Mouse (Mus musculus) forebrain, embryonic 16.5 days (tissue): Measurements from ENCODE around the gene Dennd2c. TPM values are rescaled to one million over a fixed set of nuclear protein-coding genes. Genes with fewer than 3 reads are reported as not detected.
A peak's percentile ranks its signal among the peaks of the same experiment; 100 is the strongest.

Source experiments
- ATAC-seq: fragments of 200-750 bp; cut with Nextera tagmentation; 2 replicates; pipeline ENCODE4 v1.8.0; 2017; ENCODE audit warnings: mild to moderate bottlenecking, moderate library complexity
- H3K27ac ChIP-seq: fragments of 300-500 bp; sonication (generic); 2 replicates; pipeline ENCODE4 v1.5.1; 2014; ENCODE audit warnings: low read length, control low read depth
- H3K27me3 ChIP-seq: fragments of 300-500 bp; sonication (generic); replicated peaks from 2 replicates; pipeline ENCODE4 v1.6.1; 2014; ENCODE audit warnings: low read length; ENCODE audit not compliant: control insufficient read depth, insufficient read depth
- H3K36me3 ChIP-seq: fragments of 300-500 bp; sonication (generic); 2 replicates; pipeline ENCODE4 v1.6.1; 2014; ENCODE audit not compliant: control insufficient read depth, insufficient read depth
- H3K4me1 ChIP-seq: fragments of 300-500 bp; sonication (generic); replicated peaks from 2 replicates; pipeline ENCODE4 v1.6.1; 2014; ENCODE audit warnings: low read length; ENCODE audit not compliant: control insufficient read depth, insufficient read depth
- H3K4me2 ChIP-seq: fragments of 300-500 bp; sonication (generic); 2 replicates; pipeline ENCODE4 v1.6.1; 2014; ENCODE audit warnings: mild to moderate bottlenecking, low read length, control low read depth
- H3K4me3 ChIP-seq: fragments of 300-500 bp; sonication (generic); replicated peaks from 2 replicates; pipeline ENCODE4 v1.5.1; 2014; ENCODE audit warnings: mild to moderate bottlenecking, low read length, control low read depth
- H3K9ac ChIP-seq: fragments of 300-500 bp; sonication (generic); replicated peaks from 2 replicates; pipeline ENCODE4 v1.6.1; 2014; ENCODE audit warnings: low read depth, low read length, control low read depth
- H3K9me3 ChIP-seq: fragments of 300-500 bp; sonication (generic); 2 replicates; pipeline ENCODE4 v1.6.1; 2016; ENCODE audit warnings: low read length; ENCODE audit not compliant: control insufficient read depth
- WGBS: fragments of 180-500 bp; shearing (Covaris S2); extraction: QIAGEN DNeasy Blood & Tissue Kit; methylation state at CpG from one replicate; pipeline ENCODE4 v1.1.7; 2014; 5-methylcytosine and 5-hydroxymethylcytosine counted together
- polyA plus RNA-seq: library from polyadenylated mRNA; unstranded; fragments of >200 nt; fragmentation: Nextera tagmentation; extraction: Ambion mirVana; gene quantifications from 2 replicates; pipeline ENCODE4 v1.2.1, GENCODE M21; 2015

Dennd2c gene
- polyA plus RNA-seq, result 0.99 and 1.4 TPM in 2 replicates

DNA sequence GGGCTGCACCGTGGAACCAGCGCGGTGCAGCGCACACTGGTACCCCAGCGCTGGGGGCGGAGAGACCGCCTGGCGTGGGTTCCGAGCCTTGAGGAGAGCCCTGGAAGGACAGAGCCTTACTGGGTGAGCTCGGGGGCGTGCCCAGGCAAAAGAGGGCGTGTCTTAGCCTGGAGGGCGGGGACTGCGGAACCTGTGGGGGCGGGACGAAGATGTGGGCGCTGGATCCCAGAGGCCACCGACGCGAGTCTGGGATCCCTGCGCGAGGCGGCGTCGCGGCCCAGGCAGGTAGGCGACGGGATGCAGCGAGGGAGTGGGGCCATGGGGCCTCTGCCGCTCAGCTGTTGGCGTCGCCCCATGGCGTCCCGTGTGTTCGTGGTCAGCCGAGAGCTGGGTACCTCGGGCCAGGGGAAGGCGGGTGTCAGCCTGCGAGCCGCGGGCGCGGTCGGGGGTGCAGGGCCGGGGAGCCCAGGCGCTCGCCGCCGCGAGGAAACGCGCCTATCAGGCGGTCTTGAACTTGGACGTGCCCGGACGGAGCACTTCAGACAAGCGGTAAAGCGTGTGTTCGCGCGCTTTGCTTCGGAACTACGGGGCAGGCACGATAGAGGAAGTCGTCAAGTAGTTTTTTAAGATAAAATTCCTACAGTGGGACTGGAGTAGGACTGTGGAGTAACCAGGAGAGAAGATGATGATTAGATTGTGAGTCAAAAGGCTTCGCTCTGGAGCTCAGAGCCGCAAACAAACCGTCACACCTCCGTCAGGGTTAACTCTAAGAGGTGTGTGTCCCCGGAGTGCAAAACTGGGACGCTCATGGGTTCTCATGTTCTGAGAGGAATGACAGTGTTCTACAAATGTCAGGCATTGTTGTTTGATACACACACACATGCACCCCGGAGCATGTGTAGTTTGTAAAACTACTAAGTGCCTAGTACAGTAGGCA is at the start of gene Dennd2c:
TSS of gene Dennd2c (plus strand) at position 151 of the 937 bp plus-strand sequence.
- Histone ChIP-seq H3K4me3 (peak within 1 kb of the TSS; percentile 66), H3K36me3 (no peaks in the 10 kb centered on the region), H3K27ac (no peak within 1 kb of the TSS), H3K9me3 (no peaks in the 10 kb centered on the region), H3K27me3 (peaks cover 12% of the 10 kb centered on the region; the same call in 1 of the 2 replicates), H3K9ac (peak within 1 kb of the TSS; percentile 64), H3K4me2 (peak within 1 kb of the TSS; percentile 97), H3K4me1 (peaks cover 12% of the 10 kb centered on the region)
- ATAC-seq, result peak; percentile 94
- under 1% methylated on average over 71 of the region's 72 CpGs for WGBS

DNA sequence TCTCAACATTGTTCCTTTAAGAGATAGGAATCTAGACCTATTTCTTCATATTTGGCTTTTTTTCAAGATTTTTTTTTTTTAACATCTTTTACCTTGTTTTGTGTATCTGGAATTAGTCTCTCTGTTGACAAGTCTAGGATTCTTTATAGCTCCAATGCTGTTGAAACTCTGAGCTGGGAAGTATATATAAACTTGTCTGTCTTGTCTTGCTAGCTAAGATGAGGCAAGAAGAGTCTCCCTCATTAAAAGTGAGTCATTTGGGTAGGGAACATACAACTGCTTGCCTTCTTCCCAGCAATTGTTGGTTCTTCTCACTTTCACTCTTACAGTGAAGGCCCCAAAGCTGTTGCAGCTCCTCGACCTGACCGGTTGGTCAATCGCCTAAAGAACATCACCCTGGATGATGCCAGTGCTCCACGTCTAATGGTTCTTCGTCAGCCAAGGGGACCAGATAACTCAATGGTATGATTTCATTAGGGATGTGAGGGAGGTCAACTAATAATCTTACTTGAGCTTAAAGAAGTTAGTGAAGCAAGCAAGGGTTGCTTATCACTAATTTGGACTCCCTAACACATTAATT is 46.3 kb upstream of the Dennd2c start:
- Histone ChIP-seq H3K4me1 (peaks cover 4% of the 10 kb centered on the region; the same call in 1 of the 2 replicates), H3K4me2 (no peak overlapping the region), H3K27ac (no peak overlapping the region), H3K36me3 (peaks cover 42% of the 10 kb centered on the region), H3K4me3 (no peak overlapping the region), H3K9me3 (no peaks in the 10 kb centered on the region), H3K9ac (no peak overlapping the region), H3K27me3 (no peaks in the 10 kb centered on the region)
- WGBS, result 93% methylated on average over 5 of the region's 5 CpGs
- no peak for ATAC-seq

DNA sequence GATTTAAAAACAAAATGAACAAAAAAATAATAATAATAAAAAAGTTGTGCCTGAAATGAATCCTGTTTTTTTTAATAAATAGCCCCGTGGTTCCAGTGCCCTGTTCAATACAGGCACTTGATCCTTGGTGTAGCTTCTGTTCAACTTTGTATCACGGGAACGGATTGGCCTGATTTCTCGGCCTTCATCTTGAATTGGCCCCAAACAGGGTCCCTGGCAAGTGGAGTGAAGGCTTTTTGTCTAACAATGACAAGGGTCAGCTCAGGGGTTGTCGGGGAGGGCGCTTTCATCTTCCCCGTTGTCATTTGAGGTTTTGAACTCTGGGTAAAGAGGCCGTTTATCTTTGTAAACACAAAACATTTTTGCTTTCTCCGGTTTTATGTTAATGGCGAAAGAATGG is 44.7 kb upstream of the Dennd2c start:
- no peaks in the 10 kb centered on the region for H3K27me3 ChIP-seq
- no peaks in the 10 kb centered on the region for H3K9me3 ChIP-seq
- peaks cover 39% of the 10 kb centered on the region for H3K36me3 ChIP-seq
- H3K27ac ChIP-seq, result peak overlapping the region; percentile 98
- peak overlapping the region; percentile 56 for H3K4me2 ChIP-seq
- peak overlapping the region; percentile 44; the same call in 1 of the 2 replicates for H3K9ac ChIP-seq
- peak overlapping the region; percentile 90 for H3K4me3 ChIP-seq
- ATAC-seq, result peak; percentile 26
- H3K4me1 ChIP-seq, result peaks cover 4% of the 10 kb centered on the region; the same call in 1 of the 2 replicates
- WGBS, result under 1% methylated on average over 10 of the region's 10 CpGs

GRCm38 (mm10) chr3:103058207-103059157 is 43.9 kb upstream of the Dennd2c start, which contains the start of gene Nras:
Gene Nras (plus strand): TSS chr3:103058285.
- H3K36me3 ChIP-seq, result peaks cover 42% of the 10 kb centered on the region

DNA sequence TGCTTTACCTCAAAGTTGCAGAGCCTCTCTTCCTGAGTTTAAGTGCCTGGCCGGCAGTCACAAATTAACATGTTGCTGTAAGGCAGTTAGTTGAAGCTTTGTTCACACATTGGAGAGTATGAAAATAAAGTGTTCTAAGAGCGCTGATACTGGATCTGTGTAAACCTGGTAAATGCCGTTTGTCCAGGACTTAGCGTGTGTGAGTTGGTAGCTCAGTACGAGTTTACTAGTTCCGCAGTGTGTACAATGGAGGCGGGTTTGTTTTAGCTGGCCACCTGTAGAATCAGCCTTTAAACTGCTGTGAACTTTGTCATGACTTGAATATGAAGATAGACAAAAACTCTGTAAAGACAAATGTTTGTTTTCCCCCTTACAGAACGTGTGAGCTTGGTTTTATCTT is 35.5 kb upstream of the Dennd2c start:
- peaks cover 43% of the 10 kb centered on the region for H3K36me3 ChIP-seq
- no peak for ATAC-seq

More at GRCm38 (mm10) chr3:103058207-103059157, 43.9 kb upstream of the Dennd2c start, which contains the start of gene Nras:
- Histone ChIP-seq H3K27ac (peak within 1 kb of the TSS; percentile 98), H3K9me3 (no peaks in the 10 kb centered on the region), H3K4me1 (peaks cover 4% of the 10 kb centered on the region; the same call in 1 of the 2 replicates), H3K4me2 (peak within 1 kb of the TSS; percentile 56), H3K9ac (peak within 1 kb of the TSS; percentile 89), H3K4me3 (peak within 1 kb of the TSS; percentile 90), H3K27me3 (no peaks in the 10 kb centered on the region)
- 2% methylated on average over 46 of the region's 46 CpGs for WGBS
- ATAC-seq, result peak; percentile 98

GRCm38 (mm10) chr3:103068971-103069370 is 33.4 kb upstream of the Dennd2c start:
- H3K4me2 ChIP-seq, result no peak overlapping the region
- peaks cover 28% of the 10 kb centered on the region for H3K36me3 ChIP-seq
- no peaks in the 10 kb centered on the region for H3K9me3 ChIP-seq
- no peaks in the 10 kb centered on the region for H3K27me3 ChIP-seq
- H3K9ac ChIP-seq, result no peak overlapping the region
- WGBS, result 97% methylated on average over 6 of the region's 6 CpGs
- H3K4me1 ChIP-seq, result no peaks in the 10 kb centered on the region
- no peak overlapping the region for H3K4me3 ChIP-seq
- no peak for ATAC-seq
- no peak overlapping the region for H3K27ac ChIP-seq

More for the DNA sequence above, 35.5 kb upstream of the Dennd2c start:
- no peak overlapping the region for H3K4me3 ChIP-seq
- no peak overlapping the region for H3K4me2 ChIP-seq
- H3K27ac ChIP-seq, result no peak overlapping the region
- no peaks in the 10 kb centered on the region for H3K27me3 ChIP-seq
- no peak overlapping the region for H3K9ac ChIP-seq
- H3K4me1 ChIP-seq, result no peaks in the 10 kb centered on the region
- 93% methylated on average over 8 of the region's 8 CpGs for WGBS
- no peaks in the 10 kb centered on the region for H3K9me3 ChIP-seq

DNA sequence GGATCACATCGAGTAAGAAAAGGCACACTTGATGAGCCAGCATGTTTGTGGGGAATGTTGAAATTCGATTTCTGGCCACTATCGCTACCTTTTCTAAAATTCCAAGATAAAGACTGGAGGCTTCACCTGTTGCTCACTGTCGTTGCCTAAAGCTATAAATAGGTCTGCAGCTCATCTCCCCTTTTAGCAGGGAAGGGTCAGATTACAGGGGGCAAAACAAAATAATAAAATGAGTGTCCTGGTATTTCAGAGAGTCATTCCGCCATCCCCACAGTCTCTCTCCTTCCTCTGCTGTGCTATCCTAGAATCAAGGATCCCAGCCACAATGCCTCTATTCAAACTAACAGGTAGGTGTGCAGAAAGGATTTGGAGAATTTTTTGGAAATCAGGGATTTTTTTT is 28.6 kb upstream of the Dennd2c start, which contains the start of gene Ampd1:
TSS of gene Ampd1 (plus strand) at position 244 of the 400 bp plus-strand sequence.
- no peak within 1 kb of the TSS for H3K27ac ChIP-seq
- no peak within 1 kb of the TSS for H3K4me3 ChIP-seq
- H3K27me3 ChIP-seq, result no peaks in the 10 kb centered on the region
- H3K4me2 ChIP-seq, result no peak within 1 kb of the TSS
- ATAC-seq, result no peak
- 75% methylated on average over 5 of the region's 5 CpGs for WGBS
- no peaks in the 10 kb centered on the region for H3K4me1 ChIP-seq
- no peaks in the 10 kb centered on the region for H3K9me3 ChIP-seq
- no peak within 1 kb of the TSS for H3K9ac ChIP-seq
- peaks cover 2% of the 10 kb centered on the region for H3K36me3 ChIP-seq

DNA sequence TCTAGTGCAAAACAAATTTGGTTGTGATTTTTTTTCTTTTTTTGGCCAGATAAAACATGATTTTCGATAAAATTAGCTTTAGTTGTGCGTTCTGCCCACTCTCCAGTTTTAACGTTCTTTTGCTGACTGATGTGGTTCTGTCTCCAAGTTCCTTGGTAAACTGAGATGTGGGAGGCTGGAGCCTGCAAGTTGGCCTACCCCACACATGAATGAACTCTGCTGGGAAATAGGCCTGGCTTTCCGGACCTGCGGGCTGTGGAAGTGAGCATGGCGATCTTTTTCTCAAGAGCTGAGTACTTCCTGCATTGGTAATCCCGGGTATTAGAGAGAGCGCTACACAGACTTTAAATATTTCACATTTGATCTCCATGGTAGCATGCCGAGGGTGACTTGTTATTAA is 26.5 kb upstream of the Dennd2c start:
- 93% methylated on average over 9 of the region's 9 CpGs for WGBS
- Histone ChIP-seq H3K27me3 (no peaks in the 10 kb centered on the region), H3K9me3 (no peaks in the 10 kb centered on the region), H3K4me3 (no peak overlapping the region), H3K27ac (no peak overlapping the region), H3K9ac (no peak overlapping the region), H3K4me1 (no peaks in the 10 kb centered on the region), H3K36me3 (no peaks in the 10 kb centered on the region), H3K4me2 (no peak overlapping the region)
- no peak for ATAC-seq
